Comparison of ENCODE assay signal across 21 mouse cellular contexts in the genomic region with DNA sequence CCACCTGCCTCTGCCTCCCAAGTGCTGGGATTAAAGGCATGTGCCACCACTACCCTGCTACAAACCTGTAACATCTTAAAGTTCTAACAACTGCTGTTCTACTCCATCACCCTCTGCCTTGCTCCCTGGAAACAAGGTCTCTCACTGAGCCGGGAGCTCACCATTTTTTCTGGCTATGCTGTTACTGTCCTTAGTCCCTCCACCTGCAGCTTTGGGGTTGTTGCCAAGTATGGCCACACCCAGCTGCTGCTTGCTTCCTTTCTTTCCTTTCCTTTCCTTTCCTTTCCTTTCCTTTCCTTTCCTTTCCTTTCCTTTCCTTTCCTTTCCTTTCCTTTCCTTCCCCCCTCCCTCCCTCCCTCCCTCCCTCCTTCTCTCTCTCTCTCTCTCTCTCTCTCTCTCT. TPM values are rescaled to one million over a fixed set of nuclear protein-coding genes. Genes with fewer than 3 reads are reported as not detected.
DNase-seq lines count a peak whose midpoint lies in the region; ATAC-seq and TF ChIP-seq lines count a peak whose summit lies in the region.
"Not testable (repeated sequence)": the region's sequence is repeated elsewhere in the genome, so short reads cannot be mapped to it uniquely, and the experiment has no call there.
"Had no signal": no experiment of that assay in that cellular context is flagged by ENCODE, and none has a peak within 500 bp of the region (broad histone marks: within the 10 kb centered on the region; RNA-seq: fewer than 3 reads in every experiment).

No protein-coding gene starts in this region.

- H3K4me1 ChIP-seq in MEL (ENCODE audit: control insufficient read depth in 1 of 2, insufficient read depth in 2 of 2, low read length in 2 of 2), result peaks cover 24 to 29% of the 10 kb centered on the region in 2 experiments
- not testable (repeated sequence) for H3K4me1 ChIP-seq in forebrain, embryonic 11.5 days (replicated peaks; ENCODE audit: control insufficient read depth, insufficient read depth, low read length)

- TF ChIP-seq CTCF in MEL (IDR thresholded peaks at IDR 0.05 in 2 of 3, conservative IDR thresholded peaks at IDR 0.05 in 1 of 3; ENCODE audit: control insufficient read depth in 1 of 3, insufficient read depth in 1 of 3, low read depth in 2 of 3, low read length in 3 of 3, poor library complexity in 1 of 3, severe bottlenecking in 1 of 3), result not testable (repeated sequence)

- H3K27ac ChIP-seq in MEL (ENCODE audit: control insufficient read depth, low read depth, low read length), result peak overlapping the region; percentile 98
- H3K27ac ChIP-seq in forebrain, embryonic 11.5 days (ENCODE audit: low read depth, low read length), result not testable (repeated sequence)

- H3K79me2 ChIP-seq in MEL (ENCODE audit: control insufficient read depth, insufficient read depth, low read length, poor library complexity), result not testable (repeated sequence)

- ATAC-seq in erythroblast, adult 5-6 weeks (replicated peaks; ENCODE audit: low FRiP score, poor library complexity, severe bottlenecking), result 0 out of 2 replicates have a peak, but pooled peaks have one; percentile 62
- ATAC-seq in erythroid progenitor cell, adult 5-6 weeks (replicated peaks; ENCODE audit: low FRiP score, poor library complexity, severe bottlenecking), result peak; percentile 65; the same call in 1 of the 2 replicates
- ATAC-seq in forebrain, embryonic 11.5 days (replicated peaks; ENCODE audit: low FRiP score), result not testable (repeated sequence)

- H3K27me3 ChIP-seq in MEL (ENCODE audit: control insufficient read depth in 1 of 2, insufficient read depth in 2 of 2, low read length in 2 of 2); forebrain, embryonic 11.5 days (ENCODE audit: control insufficient read depth, insufficient read depth, low read length): not testable (repeated sequence)

- peak overlapping the region; percentile 3 to 39; a peak in 3 of 4 replicates for H3K4me3 ChIP-seq in MEL (ENCODE audit: control insufficient read depth in 1 of 2, insufficient read depth in 1 of 2, low read depth in 2 of 2, low read length in 2 of 2)
- H3K4me3 ChIP-seq in forebrain, embryonic 11.5 days (ENCODE audit: low read depth, low read length), result not testable (repeated sequence)

- not testable (repeated sequence) for TF ChIP-seq POLR2A in MEL (IDR thresholded peaks at IDR 0.05; ENCODE audit: control insufficient read depth in 1 of 2, insufficient read depth in 1 of 2, low read depth in 1 of 2, low read length in 2 of 2, poor library complexity in 1 of 2)

- H3K4me2 ChIP-seq in forebrain, embryonic 11.5 days (ENCODE audit: low read depth, low read length, severe bottlenecking), result not testable (repeated sequence)

- H3K9ac ChIP-seq in MEL (ENCODE audit: control insufficient read depth, low read depth, low read length, poor library complexity, severe bottlenecking), result peak overlapping the region; percentile 73
- H3K9ac ChIP-seq in forebrain, embryonic 11.5 days (ENCODE audit: low read length), result not testable (repeated sequence)

- peak; percentile 49 for DNase-seq in MEL (ENCODE audit: low read depth, low spot score)
- peak; percentile 8 for DNase-seq in forebrain, embryonic 11.5 days (ENCODE audit: low spot score)
- DNase-seq in heart, adult 11 months, result peak; percentile 29

- not testable (repeated sequence) for H3K9me3 ChIP-seq in MEL (replicated peaks; ENCODE audit: insufficient read depth, low read length); forebrain, embryonic 11.5 days (ENCODE audit: control insufficient read depth, low read length)

- peaks cover 0 to 22% of the 10 kb centered on the region in 2 experiments; a peak in 2 of 4 replicates for H3K36me3 ChIP-seq in MEL (ENCODE audit: control insufficient read depth in 1 of 2, insufficient read depth in 2 of 2, low read length in 2 of 2)
- H3K36me3 ChIP-seq in forebrain, embryonic 11.5 days (ENCODE audit: control insufficient read depth, insufficient read depth, low read length), result not testable (repeated sequence)

- not testable (repeated sequence) for TF ChIP-seq EP300 in MEL (IDR thresholded peaks at IDR 0.05; ENCODE audit: low read depth in 1 of 2, low read length in 2 of 2)

- 88% methylated on average over 1 of the region's 1 CpGs for WGBS in forebrain, embryonic 11.5 days

- TF ChIP-seq RAD21 in MEL (IDR thresholded peaks at IDR 0.05; ENCODE audit: low read depth, low read length), result not testable (repeated sequence)

TF ChIP-seq in MEL, 35 proteins besides CTCF, POLR2A, EP300 and RAD21:
- 0 out of 2 replicates have a peak, but pooled peaks have one; percentile 10 for TF ChIP-seq MAX (IDR thresholded peaks at IDR 0.05; ENCODE audit: low read length)
- 0 out of 2 replicates have a peak, but pooled peaks have one; percentile 33 for TF ChIP-seq TBP (IDR thresholded peaks at IDR 0.05; ENCODE audit: low read depth, low read length)
- TF ChIP-seq ETS1 (IDR thresholded peaks at IDR 0.05; ENCODE audit: low read depth, low read length), result peak; percentile 23; the same call in 1 of the 2 replicates

RNA-seq across cellular contexts. Expression of a gene that starts 12.0 kb away (rescaled TPM):
- total RNA-seq in MEL (2012; rRNA removed), result 21.8 and 26.4 TPM in 2 replicates
- 10 to 100 TPM in 1 of 2 experiments, not detected in 1; 20.8 TPM for polyA plus RNA-seq in MEL (2012; ENCODE audit: insufficient read depth in 1 of 2, insufficient read length in 2 of 2, low read depth in 1 of 2, low replicate concordance in 2 of 2, missing spikeins in 1 of 2)
- 226 and 242 TPM in 2 replicates for total RNA-seq in erythroblast, adult 5-6 weeks (2015; ENCODE audit: low replicate concordance)
- total RNA-seq in erythroblast, adult 5-6 weeks (2017; ENCODE audit: low replicate concordance), result 369 and 410 TPM in 2 replicates
- 134 TPM in 2 replicates for total RNA-seq in erythroid progenitor cell, adult 5-6 weeks (2015; ENCODE audit: low replicate concordance)
- 126 and 208 TPM in 2 replicates for total RNA-seq in erythroid progenitor cell, adult 5-6 weeks (2017; ENCODE audit: low replicate concordance)
- 34.1 and 36.3 TPM in 2 replicates for polyA plus RNA-seq in forebrain, embryonic 11.5 days (2014; fragmentation: Nextera tagmentation; extraction: Ambion mirVana)

RNA-seq across cellular contexts. Expression of a gene that starts 28.1 kb away (rescaled TPM):
- total RNA-seq in MEL (2012; rRNA removed), result 55.2 and 57.6 TPM in 2 replicates
- 100 to 1,000 TPM in 1 of 2 experiments, 10 to 100 TPM in 1; 94.1 to 109 TPM for polyA plus RNA-seq in MEL (2012; ENCODE audit: insufficient read depth in 1 of 2, insufficient read length in 2 of 2, low read depth in 1 of 2, low replicate concordance in 2 of 2, missing spikeins in 1 of 2)
- 432 and 436 TPM in 2 replicates for total RNA-seq in erythroblast, adult 5-6 weeks (2015; ENCODE audit: low replicate concordance)
- total RNA-seq in erythroblast, adult 5-6 weeks (2017; ENCODE audit: low replicate concordance), result 440 and 446 TPM in 2 replicates
- 151 and 153 TPM in 2 replicates for total RNA-seq in erythroid progenitor cell, adult 5-6 weeks (2015; ENCODE audit: low replicate concordance)
- 114 and 119 TPM in 2 replicates for total RNA-seq in erythroid progenitor cell, adult 5-6 weeks (2017; ENCODE audit: low replicate concordance)
- 77.0 and 77.8 TPM in 2 replicates for polyA plus RNA-seq in forebrain, embryonic 11.5 days (2014; fragmentation: Nextera tagmentation; extraction: Ambion mirVana)

RNA-seq across cellular contexts. Expression of a gene that starts 37.9 kb away (rescaled TPM):
- total RNA-seq in MEL (2012; rRNA removed), result 18.8 and 35.8 TPM in 2 replicates
- 10 to 100 TPM in 1 of 2 experiments, not detected in 1; 94.8 TPM for polyA plus RNA-seq in MEL (2012; ENCODE audit: insufficient read depth in 1 of 2, insufficient read length in 2 of 2, low read depth in 1 of 2, low replicate concordance in 2 of 2, missing spikeins in 1 of 2)
- total RNA-seq in erythroblast, adult 5-6 weeks (2015; ENCODE audit: low replicate concordance), result 31.8 and 39.6 TPM in 2 replicates
- total RNA-seq in erythroblast, adult 5-6 weeks (2017; ENCODE audit: low replicate concordance), result 26.8 and 53.9 TPM in 2 replicates
- total RNA-seq in erythroid progenitor cell, adult 5-6 weeks (2015; ENCODE audit: low replicate concordance), result 22.3 and 39.0 TPM in 2 replicates
- 12.9 and 30.3 TPM in 2 replicates for total RNA-seq in erythroid progenitor cell, adult 5-6 weeks (2017; ENCODE audit: low replicate concordance)
- polyA plus RNA-seq in forebrain, embryonic 11.5 days (2014; fragmentation: Nextera tagmentation; extraction: Ambion mirVana), result 24.5 and 25.8 TPM in 2 replicates

RNA-seq across cellular contexts. Expression of a gene that starts 51.2 kb away (rescaled TPM):
- total RNA-seq in MEL (2012; rRNA removed), result 18.5 and 21.5 TPM in 2 replicates
- polyA plus RNA-seq in MEL (2012; ENCODE audit: insufficient read depth in 1 of 2, insufficient read length in 2 of 2, low read depth in 1 of 2, low replicate concordance in 2 of 2, missing spikeins in 1 of 2), result 10 to 100 TPM in 1 of 2 experiments, not detected in 1; 21.8 TPM
- 5.6 and 9.2 TPM in 2 replicates for total RNA-seq in erythroblast, adult 5-6 weeks (2015; ENCODE audit: low replicate concordance)
- total RNA-seq in erythroblast, adult 5-6 weeks (2017; ENCODE audit: low replicate concordance), result 7.2 and 8.2 TPM in 2 replicates
- 15.5 and 18.4 TPM in 2 replicates for total RNA-seq in erythroid progenitor cell, adult 5-6 weeks (2015; ENCODE audit: low replicate concordance)
- 3.6 and 11.7 TPM in 2 replicates for total RNA-seq in erythroid progenitor cell, adult 5-6 weeks (2017; ENCODE audit: low replicate concordance)
- 42.7 and 45.3 TPM in 2 replicates for polyA plus RNA-seq in forebrain, embryonic 11.5 days (2014; fragmentation: Nextera tagmentation; extraction: Ambion mirVana)

RNA-seq across cellular contexts. Expression of a gene that starts 57.5 kb away (rescaled TPM):
- total RNA-seq in MEL (2012; rRNA removed), result not detected in 2 replicates
- polyA plus RNA-seq in MEL (2012; ENCODE audit: insufficient read depth in 1 of 2, insufficient read length in 2 of 2, low read depth in 1 of 2, low replicate concordance in 2 of 2, missing spikeins in 1 of 2), result not detected
- total RNA-seq in erythroblast, adult 5-6 weeks (2015; ENCODE audit: low replicate concordance), result not detected in 2 replicates
- not detected in 2 replicates for total RNA-seq in erythroblast, adult 5-6 weeks (2017; ENCODE audit: low replicate concordance)
- total RNA-seq in erythroid progenitor cell, adult 5-6 weeks (2015; ENCODE audit: low replicate concordance), result not detected in 2 replicates
- not detected in 2 replicates for total RNA-seq in erythroid progenitor cell, adult 5-6 weeks (2017; ENCODE audit: low replicate concordance)
- not detected in 2 replicates for polyA plus RNA-seq in forebrain, embryonic 11.5 days (2014; fragmentation: Nextera tagmentation; extraction: Ambion mirVana)
- total RNA-seq: adrenal gland, adult 18-20 months; adrenal gland, adult 2 months; adrenal gland, adult 8-10 months; adrenal gland, postnatal 10 days; adrenal gland, postnatal 14 days; adrenal gland, postnatal 25 days; adrenal gland, postnatal 36 days; adrenal gland, postnatal 4 days; CH12.LX had no signal
- polyA plus RNA-seq: activated CD4-positive, CD25-positive, alpha-beta regulatory T cell, adult 4 months; adrenal gland, adult 2 months; brain, embryonic 14.5 days; C2C12; CD4-positive, CD25-positive, alpha-beta regulatory T cell, adult 4 months; cerebellum, adult 2 months; G1E; Patski had no signal
